Comparison of ENCODE assay signal across 25 mouse cellular contexts in genomic region chr1:53757316-53757715, GRCm38 (mm10). TPM values are rescaled to one million over a fixed set of nuclear protein-coding genes. Genes with fewer than 3 reads are reported as not detected.
"Had no signal": no experiment of that assay in that cellular context is flagged by ENCODE, and none has a peak within 500 bp of the region (broad histone marks: within the 10 kb centered on the region; RNA-seq: fewer than 3 reads in every experiment).

No protein-coding gene starts in this region.

- H3K9me3 ChIP-seq: heart, embryonic 10.5 days; heart, embryonic 12.5 days; hindbrain, embryonic 10.5 days; hindbrain, embryonic 12.5 days; intestine, embryonic 15.5 days; limb, embryonic 10.5 days; limb, embryonic 12.5 days; liver, embryonic 13.5 days had no signal

- H3K27ac ChIP-seq: heart, adult 2 months; heart, embryonic 10.5 days; hindbrain, embryonic 10.5 days; hindbrain, embryonic 12.5 days; hindbrain, embryonic 14.5 days; intestine, embryonic 15.5 days; layer of hippocampus, adult 2 months; left cerebral cortex, adult 2 months; limb, embryonic 10.5 days; limb, embryonic 12.5 days; liver, embryonic 13.5 days had no signal

- H3K36me3 ChIP-seq: hindbrain, embryonic 12.5 days; intestine, embryonic 15.5 days had no signal

- H3K4me3 ChIP-seq: heart, adult 2 months; heart, embryonic 10.5 days; heart, embryonic 12.5 days; hindbrain, embryonic 10.5 days; hindbrain, embryonic 12.5 days; intestine, embryonic 15.5 days; layer of hippocampus, adult 2 months; left cerebral cortex, adult 2 months; limb, embryonic 10.5 days; limb, embryonic 12.5 days; liver, embryonic 13.5 days had no signal

- H3K4me1 ChIP-seq: heart, embryonic 10.5 days; heart, embryonic 12.5 days; hindbrain, embryonic 10.5 days; hindbrain, embryonic 12.5 days; intestine, embryonic 15.5 days; limb, embryonic 10.5 days; limb, embryonic 12.5 days; liver, embryonic 13.5 days had no signal

- H3K9ac ChIP-seq: heart, embryonic 12.5 days; hindbrain, embryonic 12.5 days; hindbrain, embryonic 14.5 days; intestine, embryonic 15.5 days; limb, embryonic 12.5 days; liver, embryonic 13.5 days had no signal

- DNase-seq: gastrocnemius, postnatal 10 days; gastrocnemius, postnatal 36 days; heart, adult 11 months; heart, adult 2 months; heart, postnatal 10 days; heart, postnatal 4 days; kidney, adult 18-20 months; kidney, adult 8-10 months; kidney, postnatal 10 days; kidney, postnatal 25 days; kidney, postnatal 4 days; liver; liver, embryonic 13.5 days had no signal

- H3K27me3 ChIP-seq: heart, embryonic 12.5 days; hindbrain, embryonic 12.5 days; intestine, embryonic 15.5 days; limb, embryonic 12.5 days; liver, embryonic 13.5 days had no signal

RNA-seq across cellular contexts. Expression of gene Dnah7a, which starts 50.7 kb away (rescaled TPM):
- total RNA-seq: gastrocnemius, adult 18-20 months; gastrocnemius, postnatal 36 days; heart, postnatal 25 days had no signal
- polyA plus RNA-seq: liver, embryonic 13.5 days had no signal
